Mouse (Mus musculus): ENCODE data around the gene Lysmd3. TPM values are rescaled to one million over a fixed set of nuclear protein-coding genes. Genes with fewer than 3 reads are reported as not detected.

Lysmd3 gene
- total RNA-seq, 2 experiments from 2014 or later, result 13.2 to 14.0 TPM

DNA sequence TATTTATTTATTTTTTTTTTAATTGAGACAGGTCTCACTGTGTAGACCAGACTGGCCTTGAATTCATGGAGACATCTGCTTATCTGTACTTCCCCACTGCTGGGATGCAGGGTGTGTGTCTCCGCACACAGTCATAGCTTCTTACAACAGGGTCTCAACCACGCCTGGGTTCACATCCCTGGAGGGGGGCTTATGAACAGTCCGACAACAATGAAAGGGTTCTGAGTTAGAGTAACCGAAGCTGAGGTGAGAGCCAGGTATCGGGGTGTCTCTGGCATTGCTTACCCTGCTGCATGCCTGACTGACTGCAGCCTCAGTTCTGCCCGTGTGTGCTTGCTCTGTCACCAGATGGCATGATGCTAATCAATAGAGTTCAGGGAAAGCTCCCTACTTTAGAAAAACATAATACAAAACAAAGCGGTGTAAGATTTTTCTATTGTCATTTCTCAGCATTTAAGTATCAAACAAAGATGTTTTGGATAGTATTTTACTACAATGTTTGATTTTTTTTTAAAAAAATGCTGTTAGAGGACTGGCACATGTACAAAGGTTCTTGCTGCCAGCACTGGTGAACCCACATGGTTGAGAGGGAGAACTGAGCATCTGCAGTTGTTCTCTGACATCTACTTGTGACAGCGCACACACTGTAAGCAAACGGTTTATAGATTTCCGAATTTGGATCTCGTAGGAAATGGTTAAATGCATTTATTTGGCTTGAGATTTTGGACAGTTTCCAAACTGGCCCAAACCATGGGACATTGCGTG lies 6.3 kb downstream of the Lysmd3 start:
- intact Hi-C loops (cut with DNase I), result no loop called here
- no peak for DNase-seq

DNA sequence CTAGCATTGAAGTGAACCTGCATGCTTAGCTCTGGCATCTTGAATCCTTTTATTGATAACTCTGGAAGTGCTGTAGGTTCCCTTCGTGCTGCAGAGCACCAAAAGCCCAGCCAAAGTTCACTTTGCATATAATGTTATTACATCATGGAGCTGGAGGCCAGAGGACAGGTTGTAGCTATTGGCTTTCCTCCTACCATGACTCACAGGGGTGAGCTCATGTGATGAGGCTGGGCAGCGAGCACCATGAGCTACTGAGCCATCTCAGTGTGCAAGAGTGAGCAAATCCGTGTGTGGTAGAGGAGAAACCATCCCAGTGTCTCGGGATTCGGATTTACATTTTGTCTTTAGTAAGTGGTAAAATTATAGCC lies 6.9 kb downstream of the Lysmd3 start:
- DNase-seq, result peak in 1 of 2 experiments; percentile 20
- intact Hi-C loops (cut with DNase I), result no loop called here

DNA sequence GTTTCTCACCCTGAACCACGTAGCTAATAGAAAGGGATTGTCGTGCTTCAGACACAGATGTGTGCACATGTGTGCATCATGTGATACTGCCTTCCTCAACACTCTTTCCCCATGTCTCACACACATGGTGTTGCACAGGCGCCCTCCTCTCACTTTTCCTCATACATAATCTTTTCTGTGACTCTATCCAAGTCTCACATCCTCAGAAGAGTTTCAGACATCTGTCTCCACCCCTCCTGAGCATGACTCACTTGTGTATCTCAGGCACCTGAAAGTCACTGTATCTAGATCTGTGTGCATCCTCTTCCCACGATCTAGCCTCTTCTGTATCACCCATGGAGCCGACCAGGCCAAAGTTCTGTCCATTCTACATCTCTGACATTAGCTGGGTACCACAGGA lies 10.2 kb downstream of the Lysmd3 start:
- intact Hi-C loops (cut with DNase I), result no loop called here
- no peak for DNase-seq

DNA sequence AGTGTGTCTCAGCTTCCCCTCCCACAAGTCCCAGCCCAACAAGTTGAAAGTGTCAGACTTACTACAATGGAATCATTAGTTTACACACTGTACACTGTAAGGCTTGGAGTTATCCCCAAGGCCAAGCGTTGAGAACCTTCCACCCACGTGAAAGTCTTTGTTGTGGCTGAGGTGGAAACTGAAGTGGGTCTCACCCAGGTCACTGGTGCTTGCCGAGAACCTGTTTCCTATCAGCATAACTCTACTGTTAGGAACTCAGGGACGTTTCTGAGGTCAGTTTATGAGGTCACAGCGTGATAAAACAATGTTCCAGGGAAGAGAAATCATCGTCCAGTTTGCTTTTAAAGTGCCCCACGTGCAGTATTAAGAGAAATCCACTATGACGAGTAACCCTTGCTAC lies 17.9 kb downstream of the Lysmd3 start:
- no peak for DNase-seq
- intact Hi-C loops (cut with DNase I), result no loop called here

DNA sequence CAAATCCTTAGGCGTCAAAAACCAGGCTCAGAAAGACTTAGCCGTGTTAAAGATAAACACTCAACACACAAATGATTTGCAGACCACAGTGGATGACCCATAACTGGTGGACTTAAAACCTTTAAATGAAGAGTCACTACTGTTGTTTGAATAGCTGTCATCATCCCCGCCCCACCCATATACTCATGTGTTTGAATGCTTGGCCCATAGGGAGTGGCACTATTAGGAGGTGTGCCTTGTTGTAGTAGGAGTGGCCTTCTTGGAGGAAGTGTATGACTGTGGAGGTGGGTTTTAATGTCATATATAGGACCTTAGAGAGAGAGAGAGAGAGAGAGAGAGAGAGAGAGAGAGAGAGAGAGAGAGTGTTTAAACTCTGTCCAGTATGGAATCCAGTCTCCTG lies 25.6 kb downstream of the Lysmd3 start:
- intact Hi-C loops (cut with DNase I), result no loop called here
- DNase-seq, result no peak

DNA sequence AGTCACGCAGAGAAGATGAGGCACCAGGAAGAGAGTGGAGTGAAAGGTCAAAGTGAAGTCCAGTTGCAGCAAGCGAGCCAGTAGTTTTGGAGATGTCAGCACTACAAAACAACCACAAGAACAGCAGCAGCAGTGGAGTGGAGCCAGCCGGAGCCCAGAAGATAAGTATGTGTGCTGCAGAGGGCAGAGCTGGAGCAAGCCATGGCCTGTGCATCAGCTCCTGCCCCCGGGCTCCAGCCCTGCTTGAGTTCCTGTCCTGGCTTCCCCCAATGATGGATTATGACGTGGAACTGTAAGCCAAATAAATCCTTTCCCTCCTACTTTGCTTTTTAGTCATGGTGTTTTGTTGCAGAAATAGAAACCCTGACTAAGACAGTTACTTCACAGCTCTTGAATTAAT lies 26.8 kb downstream of the Lysmd3 start:
- DNase-seq, result no peak
- intact Hi-C loops (cut with DNase I), result no loop called here

DNA sequence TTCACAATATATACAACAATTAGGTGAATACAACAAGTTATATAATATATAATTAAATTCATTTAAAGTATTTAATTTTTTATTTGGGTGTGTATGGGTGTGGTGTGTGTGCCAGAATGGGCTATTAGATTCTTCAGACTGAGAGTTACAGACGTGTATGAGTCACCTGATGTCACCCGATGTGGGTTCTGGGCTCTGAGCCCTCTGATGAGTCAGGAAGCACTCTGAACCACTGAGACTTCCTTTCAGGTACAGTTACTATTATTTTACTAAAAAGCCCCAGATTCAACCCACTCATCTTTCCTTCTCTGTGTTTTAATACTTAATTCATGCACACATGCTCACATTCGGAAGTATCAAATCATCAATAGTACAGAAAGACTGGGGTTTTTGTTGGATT lies 27.4 kb downstream of the Lysmd3 start:
- intact Hi-C loops (cut with DNase I), result no loop called here
- DNase-seq, result no peak

DNA sequence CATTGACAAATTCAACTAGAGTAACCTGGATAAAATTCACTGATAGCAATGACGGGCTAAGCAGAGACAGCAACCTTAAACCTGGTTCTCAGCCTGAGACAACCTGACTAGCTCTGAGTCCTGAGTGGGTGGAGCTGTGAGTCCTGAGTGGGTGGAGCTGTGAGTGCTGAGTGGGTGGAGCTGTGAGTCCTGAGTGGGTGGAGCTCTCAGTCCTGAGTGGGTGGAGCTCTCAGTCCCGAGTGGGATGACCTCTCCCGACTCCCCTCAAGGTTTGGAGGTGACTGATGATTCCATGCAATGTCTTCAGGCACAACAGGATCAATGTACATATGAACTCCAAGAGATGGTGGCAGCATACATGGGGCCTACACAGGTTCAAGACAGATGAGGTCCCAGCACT lies 32.1 kb downstream of the Lysmd3 start:
- intact Hi-C loops (cut with DNase I), result no loop called here
- no peak for DNase-seq

DNA sequence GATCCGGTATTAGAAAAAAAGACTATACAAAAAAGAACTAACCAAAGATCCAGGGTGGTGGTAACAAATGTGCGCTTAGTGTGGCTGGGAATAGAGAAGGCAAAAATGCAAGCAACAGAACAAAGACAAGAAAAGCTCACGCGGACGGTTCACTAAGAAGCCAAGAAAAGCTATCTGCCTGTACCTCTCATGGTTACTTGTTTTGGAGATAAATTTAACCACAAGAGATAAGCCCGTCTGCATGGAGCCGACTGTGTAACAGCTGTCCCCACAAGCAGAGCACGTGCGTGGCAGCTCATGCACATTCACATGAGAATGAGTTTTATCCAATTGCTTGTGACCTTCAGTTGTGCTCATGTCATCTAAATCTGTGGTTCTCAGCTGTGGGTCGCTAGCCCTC lies 33.0 kb downstream of the Lysmd3 start:
- intact Hi-C loops (cut with DNase I), result no loop called here
- DNase-seq, result peak; percentile 11 to 42

DNA sequence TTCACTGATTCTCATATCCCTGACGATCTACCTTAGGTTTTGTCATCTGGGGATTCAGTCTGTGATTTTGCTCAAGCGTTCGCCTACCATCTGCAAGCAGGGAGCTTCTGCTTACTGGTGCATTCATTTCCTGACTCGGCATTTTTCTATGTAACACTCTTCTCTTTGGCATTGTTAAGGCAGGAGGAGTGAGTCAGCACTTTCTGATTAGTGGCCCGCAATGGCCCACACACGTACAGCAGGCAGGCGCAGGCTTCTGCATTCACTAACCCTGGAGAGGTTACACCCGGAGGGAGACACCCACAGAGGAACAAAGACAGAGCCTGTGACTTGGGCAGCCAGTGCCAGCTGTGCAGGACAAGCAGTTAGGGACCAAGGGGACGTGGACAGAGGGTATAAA lies 34.1 kb downstream of the Lysmd3 start:
- peak; percentile 34 to 41 for DNase-seq
- intact Hi-C loops (cut with DNase I), result no loop called here

DNA sequence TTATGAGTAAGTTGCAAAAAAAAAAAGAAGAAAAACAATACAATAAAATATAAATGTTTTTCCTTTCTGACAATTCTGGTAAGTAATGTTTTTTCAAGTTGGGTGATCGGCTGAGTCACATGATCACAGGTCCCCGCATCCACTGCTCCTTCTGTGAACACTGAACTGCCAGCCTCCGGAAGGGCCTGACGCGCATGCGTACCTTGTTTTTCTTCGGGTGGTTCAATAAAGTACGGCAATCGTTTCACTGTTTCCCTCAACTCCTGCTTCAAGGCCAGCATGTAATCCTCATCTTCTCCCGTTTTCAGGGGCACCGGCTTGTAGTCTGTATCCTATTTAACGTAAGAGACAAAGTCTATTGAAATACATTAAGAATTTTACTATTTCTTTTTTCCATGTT lies 37.0 kb downstream of the Lysmd3 start:
- DNase-seq, result no peak
- intact Hi-C loops (cut with DNase I), result no loop called here

DNA sequence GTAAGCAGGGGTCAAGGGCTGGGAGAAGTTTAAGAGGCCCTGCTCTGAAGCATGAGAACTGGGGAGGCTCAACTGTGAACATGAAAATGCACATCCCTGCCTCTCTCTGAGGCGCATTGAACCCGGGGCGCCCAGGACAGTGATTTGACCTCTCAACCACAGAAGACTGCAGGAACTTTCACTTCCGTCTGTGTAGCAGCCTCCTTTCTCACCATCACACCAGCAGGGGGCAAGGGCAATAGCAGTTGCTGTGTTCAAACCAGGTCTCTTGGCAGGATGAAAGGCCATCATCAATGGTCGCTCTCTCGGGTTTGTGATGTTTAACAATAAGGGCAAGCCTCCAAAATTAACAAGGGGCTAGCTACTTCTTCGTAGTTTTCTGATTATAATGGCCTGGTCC lies 45.7 kb downstream of the Lysmd3 start:
- intact Hi-C loops (cut with DNase I), result no loop called here
- no peak for DNase-seq

DNA sequence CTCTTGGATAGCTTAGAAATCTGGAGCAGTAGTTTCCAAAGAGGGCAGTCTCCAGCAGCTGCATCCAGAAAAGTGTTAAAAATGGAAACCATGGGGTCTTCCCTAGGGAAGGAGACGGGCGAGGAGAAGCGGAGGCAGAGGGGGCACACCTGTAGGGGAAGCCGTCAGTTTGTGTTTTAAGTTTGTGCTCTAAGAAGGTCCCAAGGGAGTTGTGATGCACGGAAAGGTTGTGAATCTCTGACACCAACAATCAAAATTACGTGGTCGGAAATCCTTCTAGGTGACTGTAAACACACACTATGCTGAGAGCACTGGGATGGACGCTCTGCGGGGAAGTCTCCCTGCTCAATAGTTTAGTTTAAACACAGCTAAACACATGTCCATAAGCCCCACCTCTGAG lies 46.2 kb downstream of the Lysmd3 start:
- DNase-seq, result no peak
- intact Hi-C loops (cut with DNase I), result no loop called here

DNA sequence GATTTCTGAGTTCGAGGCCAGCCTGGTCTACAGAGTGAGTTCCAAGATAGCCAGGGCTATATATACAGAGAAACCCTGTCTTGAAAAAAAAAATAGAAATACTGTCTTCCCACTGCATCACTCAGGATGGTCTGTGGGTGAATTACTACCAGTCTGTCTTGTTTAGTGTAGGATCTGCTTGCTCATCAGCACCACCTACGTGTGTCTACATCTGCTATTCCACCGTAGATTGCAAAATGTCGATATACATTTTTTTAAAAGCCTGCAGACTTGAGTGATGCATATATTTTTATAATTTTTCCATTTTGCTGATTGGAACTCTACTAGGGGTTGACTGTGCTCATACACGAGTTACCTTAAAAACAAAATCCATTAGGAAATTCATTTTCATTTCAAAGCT lies 48.8 kb downstream of the Lysmd3 start:
- intact Hi-C loops (cut with DNase I), result no loop called here
- DNase-seq, result no peak

DNA sequence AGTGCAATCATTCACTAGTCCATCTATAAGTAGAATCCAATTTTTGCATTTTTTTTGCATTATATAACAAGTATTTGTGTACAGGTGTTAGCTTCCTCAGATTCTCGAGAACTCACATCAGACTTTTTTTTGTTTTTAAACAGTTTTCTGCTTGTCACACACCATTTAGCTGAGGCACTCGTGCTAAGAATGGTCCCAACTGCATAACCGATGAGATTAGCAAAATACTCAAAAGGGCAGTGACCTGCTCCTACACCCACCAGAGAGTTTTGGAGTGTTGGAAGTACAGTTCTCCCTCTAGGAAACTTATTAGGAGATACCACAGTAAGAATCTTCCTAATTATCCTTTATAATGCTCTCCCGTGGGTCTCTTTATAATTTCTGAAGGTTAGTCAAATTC lies 52.3 kb downstream of the Lysmd3 start:
- DNase-seq, result no peak
- intact Hi-C loops (cut with DNase I), result loop anchor here (1.0 to 5.0 kb wide), 3 partner anchors 52 to 55 kb away; no protein-coding TSS in a partner anchor

DNA sequence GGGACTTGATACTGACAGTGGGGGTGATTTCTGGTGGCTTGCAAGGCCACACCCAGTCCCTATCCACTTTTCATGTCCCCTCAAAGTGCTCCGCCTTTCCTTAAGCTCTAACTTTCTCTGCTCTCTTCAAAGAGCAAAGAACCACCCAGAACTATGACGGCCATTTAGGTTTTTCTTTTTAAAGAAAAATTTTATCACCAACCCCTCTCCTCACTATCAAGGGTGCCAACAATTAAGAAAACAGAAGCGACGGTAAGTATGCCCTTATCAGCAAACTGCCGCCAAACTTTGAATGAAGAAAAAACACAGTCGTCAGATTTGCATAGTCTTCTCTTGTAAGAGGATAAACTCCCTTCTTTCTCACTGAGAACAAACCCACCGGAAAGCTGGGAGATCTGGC lies 52.8 kb downstream of the Lysmd3 start:
- DNase-seq, result peak in 1 of 2 experiments; percentile 5
- intact Hi-C loops (cut with DNase I), result loop anchor here (1.0 to 5.0 kb wide), 2 partner anchors 52 kb away; no protein-coding TSS in a partner anchor

DNA sequence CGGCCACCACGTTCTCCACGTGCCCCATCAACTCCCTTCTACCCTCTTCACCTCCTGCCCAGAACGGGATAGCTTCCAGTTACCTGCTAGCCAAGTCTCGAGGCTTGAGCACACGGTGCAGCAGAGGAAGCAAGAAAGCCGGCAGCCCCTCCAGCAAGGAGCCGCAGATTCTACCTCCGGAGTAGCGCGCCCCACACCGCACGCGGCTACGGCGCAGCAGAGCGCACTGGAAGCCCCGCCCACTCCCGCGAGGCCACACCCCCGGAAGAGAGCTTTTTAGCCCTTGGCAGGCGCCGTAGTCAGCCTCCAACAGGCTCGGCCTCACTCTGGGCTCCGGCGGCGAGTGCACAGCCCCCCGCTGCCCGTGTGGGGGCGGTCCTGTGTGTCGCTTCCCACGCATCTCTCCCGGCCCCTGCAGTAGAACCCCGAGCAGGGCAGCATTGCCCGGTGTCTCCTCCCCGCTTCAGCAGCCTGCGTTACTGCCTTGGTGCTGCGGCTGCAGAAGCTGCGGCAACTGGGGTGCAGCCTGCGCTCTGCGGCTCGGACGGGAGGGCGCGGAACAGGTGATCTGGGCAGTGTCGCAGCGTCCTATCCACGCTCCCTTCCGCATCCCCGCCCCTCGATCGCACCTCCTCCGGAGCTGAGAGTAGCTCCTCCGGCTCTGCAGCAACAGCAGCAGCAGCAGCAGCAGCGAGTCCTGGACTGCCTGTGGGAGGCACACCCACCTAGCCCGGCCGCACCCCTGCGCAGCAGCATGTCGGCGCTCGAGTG lies 53.5 kb downstream of the Lysmd3 start, which contains the start of the genes Polr3g and Mblac2:
Polr3g (minus strand) TSS at position 239 of the 771 bp plus-strand sequence.
Mblac2 (plus strand) TSS at position 567 of the 771 bp plus-strand sequence.
- intact Hi-C loops (cut with DNase I), result loop anchor here (1.0 to 5.0 kb wide), 2 partner anchors 51 to 53 kb away; no protein-coding TSS in a partner anchor
- DNase-seq, result peak; percentile 96 to 98

DNA sequence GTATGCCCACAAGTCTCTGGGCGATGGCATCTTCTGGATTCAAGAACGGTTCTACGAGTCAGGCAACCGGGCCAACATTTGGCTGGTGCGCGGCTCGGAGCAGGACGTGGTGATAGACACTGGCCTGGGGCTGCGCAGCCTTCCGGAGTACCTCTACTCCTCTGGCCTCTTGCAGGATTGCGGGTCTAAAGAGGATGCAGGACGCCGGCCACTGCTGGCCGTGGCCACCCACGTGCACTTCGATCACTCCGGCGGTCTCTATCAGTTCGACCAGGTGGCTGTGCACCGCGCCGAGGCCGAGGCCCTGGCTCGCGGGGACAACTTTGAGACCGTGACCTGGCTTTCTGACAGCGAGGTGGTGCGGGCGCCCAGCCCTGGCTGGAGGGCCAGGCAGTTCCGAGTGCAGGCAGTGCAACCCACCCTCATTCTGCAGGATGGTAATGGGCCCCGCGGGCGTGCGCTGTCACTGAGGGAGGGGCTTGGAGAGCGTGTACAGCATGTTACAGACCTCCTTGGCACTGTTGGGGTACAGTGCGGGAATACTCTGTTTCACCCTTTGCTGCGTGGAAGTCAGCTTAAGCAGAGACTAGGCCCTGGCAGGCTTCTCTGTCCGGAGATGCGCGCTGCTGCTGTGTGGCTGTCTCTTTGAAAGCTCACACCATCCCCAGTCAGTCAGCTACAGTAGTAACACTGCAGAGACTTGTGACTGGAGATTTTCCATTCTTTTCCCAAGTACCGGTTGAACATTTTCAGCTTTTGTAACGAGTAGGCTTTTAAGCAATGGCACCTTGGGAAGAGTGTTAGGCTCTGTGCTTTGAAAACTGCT lies 54.3 kb downstream of the Lysmd3 start:
- DNase-seq, result no peak
- intact Hi-C loops (cut with DNase I), result loop anchor here (5.0 kb wide), 1 partner anchor 51 kb away; no protein-coding TSS in a partner anchor

DNA sequence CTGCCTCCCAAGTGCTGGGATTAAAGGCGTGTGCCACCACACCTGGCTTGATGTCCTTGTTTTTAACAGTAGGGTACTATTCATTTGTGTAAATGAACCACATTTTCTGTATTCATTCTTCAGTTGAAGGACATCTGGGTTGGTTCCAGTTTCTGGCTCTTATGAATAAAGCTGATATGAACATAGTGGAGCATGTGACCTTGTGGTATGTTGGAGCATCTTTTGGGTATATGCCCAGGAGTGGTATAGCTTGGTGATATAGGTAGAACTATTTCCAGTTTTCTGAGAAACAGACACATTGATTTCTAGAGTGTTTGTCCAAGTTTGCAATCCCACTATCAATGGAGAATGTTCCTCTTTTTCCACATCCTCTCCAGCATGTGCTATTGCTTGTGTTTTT lies 56.4 kb downstream of the Lysmd3 start:
- no peak for DNase-seq
- intact Hi-C loops (cut with DNase I), result loop anchor here (5.0 kb wide), 1 partner anchor 48 kb away; no protein-coding TSS in a partner anchor
